Mouse (Mus musculus): ENCODE measurements around the gene Tm4sf5. TPM values are rescaled to one million over a fixed set of nuclear protein-coding genes. Genes with fewer than 3 reads are reported as not detected.

Gene Tm4sf5
- total RNA-seq (2023) = 1.5 TPM

GRCm38 (mm10) chr11:70504970-70505369 lies at the start of gene Tm4sf5:
Gene Tm4sf5 (plus strand): TSS chr11:70505244.

GRCm38 (mm10) chr11:70458688-70459600 lies 46.1 kb upstream of the Tm4sf5 start, which contains the start of gene Zmynd15:
Gene Zmynd15 (plus strand): TSS chr11:70459433.

GRCm38 (mm10) chr11:70459601-70460101 lies 45.4 kb upstream of the Tm4sf5 start, which contains the start of gene Cxcl16:
Gene Cxcl16 (minus strand): TSS chr11:70459984.

GRCm38 (mm10) chr11:70514288-70514687 lies 9.2 kb downstream of the Tm4sf5 start, which contains the start of gene Vmo1:
Gene Vmo1 (minus strand): TSS chr11:70514616.

GRCm38 (mm10) chr11:70518923-70519322 lies 13.9 kb downstream of the Tm4sf5 start, which contains the start of gene Gltpd2:
Gene Gltpd2 (plus strand): TSS chr11:70519196.

GRCm38 (mm10) chr11:70525184-70525678 lies 20.2 kb downstream of the Tm4sf5 start, which contains the start of gene Psmb6:
Gene Psmb6 (plus strand): TSS chr11:70525367.

DNA sequence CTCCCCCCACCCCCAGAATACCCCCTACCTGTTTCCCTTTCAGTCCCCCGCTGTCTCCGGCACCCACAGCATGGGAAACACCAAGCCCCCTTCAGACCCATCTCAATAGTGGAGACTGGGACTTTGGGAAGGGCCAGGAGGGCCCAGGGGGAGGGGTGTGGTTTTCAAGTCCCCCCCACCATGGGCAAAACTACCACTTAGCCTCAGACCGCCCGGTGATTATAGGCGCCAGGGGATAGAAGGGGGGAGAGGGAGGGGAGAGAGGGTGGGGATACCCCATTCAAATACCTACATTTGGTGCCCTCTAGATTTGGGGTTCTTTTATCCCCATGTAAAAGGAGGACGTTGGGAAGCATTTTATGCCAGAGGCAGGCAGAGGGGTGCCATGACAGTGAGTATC lies 27.8 kb downstream of the Tm4sf5 start, which contains the start of gene Gm40193:
TSS of gene Gm40193 (minus strand) at position 101 of the 400 bp plus-strand sequence.

DNA sequence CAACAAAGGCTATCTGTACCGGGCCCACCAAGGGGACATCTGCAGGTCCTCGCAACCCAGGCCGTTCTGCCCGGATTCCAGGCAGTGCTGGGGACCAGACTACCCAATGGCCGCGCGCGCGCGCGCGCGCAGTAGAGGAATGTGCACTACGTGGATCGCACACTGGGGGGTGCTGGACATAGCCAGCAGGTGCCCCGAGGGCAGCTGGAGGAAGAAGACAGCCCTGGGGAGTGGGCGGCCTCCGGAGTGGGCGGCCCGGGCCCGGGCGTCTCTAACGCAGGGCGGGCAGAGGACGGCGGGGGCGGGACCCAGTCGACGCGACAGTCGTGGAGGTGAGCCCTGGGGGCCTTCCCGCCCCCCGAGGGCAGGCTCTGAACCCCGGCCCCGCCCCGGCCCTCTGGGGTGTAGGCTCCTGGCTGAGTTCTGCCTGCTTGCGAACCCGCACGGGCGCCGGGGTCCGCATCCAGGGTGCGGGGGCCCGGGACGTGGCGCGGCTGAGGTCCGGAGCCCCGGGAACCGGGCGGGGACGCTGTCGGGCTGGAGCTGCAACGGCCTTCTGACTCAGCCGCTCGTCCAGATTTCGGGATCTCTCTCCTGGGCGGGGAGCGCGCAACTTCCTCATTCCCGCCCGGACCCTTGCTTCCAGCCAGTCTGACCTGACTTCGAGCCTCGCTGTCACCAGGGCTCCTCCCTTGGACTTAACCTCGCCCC lies 35.0 kb downstream of the Tm4sf5 start, which contains the start of gene Pld2:
TSS of gene Pld2 (plus strand) at position 188 of the 711 bp plus-strand sequence.

Other genes starting within 250 kb of the Tm4sf5 start
- 1.1 TPM for gene Alox12, start 249.9 kb upstream of the Tm4sf5 start, total RNA-seq (2023)
- gene Alox12e, start 182.6 kb upstream of the Tm4sf5 start, total RNA-seq (2023) = not detected
- gene Alox15, start 153.2 kb upstream of the Tm4sf5 start, total RNA-seq (2023) = 0.68 TPM
- gene Pelp1, start 95.2 kb upstream of the Tm4sf5 start, total RNA-seq (2023) = 27.0 TPM
- gene Arrb2, start 72.6 kb upstream of the Tm4sf5 start, total RNA-seq (2023) = 347 TPM
- gene Med11, start 53.3 kb upstream of the Tm4sf5 start, total RNA-seq (2023) = 39.9 TPM
- 1.1 TPM for gene Zmynd15, start 45.8 kb upstream of the Tm4sf5 start, total RNA-seq (2023)
- 2.3 TPM for gene Cxcl16, start 45.3 kb upstream of the Tm4sf5 start, total RNA-seq (2023)
- not detected for gene Vmo1, start 9.4 kb downstream of the Tm4sf5 start, total RNA-seq (2023)
- gene Gltpd2, start 14.0 kb downstream of the Tm4sf5 start, total RNA-seq (2023) = not detected
- 129 TPM for gene Psmb6, start 20.1 kb downstream of the Tm4sf5 start, total RNA-seq (2023)
- gene Gm40193, start 27.7 kb downstream of the Tm4sf5 start, total RNA-seq (2023) = not detected
- 7.3 TPM for gene Pld2, start 34.8 kb downstream of the Tm4sf5 start, total RNA-seq (2023)
- 201 TPM for gene Mink1, start 57.6 kb downstream of the Tm4sf5 start, total RNA-seq (2023)
- gene 4930544D05Rik, start 110.6 kb downstream of the Tm4sf5 start, total RNA-seq (2023) = 1.0 TPM
- gene Chrne, start 114.0 kb downstream of the Tm4sf5 start, total RNA-seq (2023) = 3.2 TPM
- not detected for gene Gp1ba, start 133.9 kb downstream of the Tm4sf5 start, total RNA-seq (2023)
- 233 TPM for gene Rnf167, start 142.0 kb downstream of the Tm4sf5 start, total RNA-seq (2023)
- gene Slc25a11, start 142.2 kb downstream of the Tm4sf5 start, total RNA-seq (2023) = 53.6 TPM
- 1,552 TPM for gene Pfn1, start 149.4 kb downstream of the Tm4sf5 start, total RNA-seq (2023)
- 29.3 TPM for gene Eno3, start 152.0 kb downstream of the Tm4sf5 start, total RNA-seq (2023)
- gene Spag7, start 164.2 kb downstream of the Tm4sf5 start, total RNA-seq (2023) = 23.4 TPM
- 37.9 TPM for gene Camta2, start 182.9 kb downstream of the Tm4sf5 start, total RNA-seq (2023)
- gene Inca1, start 194.9 kb downstream of the Tm4sf5 start, total RNA-seq (2023) = 0.62 TPM
- 26.1 TPM for gene Kif1c, start 195.3 kb downstream of the Tm4sf5 start, total RNA-seq (2023)